Mouse (Mus musculus): Measurements from ENCODE around the gene Cfl1. TPM values are rescaled to one million over a fixed set of nuclear protein-coding genes. Genes with fewer than 3 reads are reported as not detected.

The Cfl1 gene
- total RNA-seq, 2 experiments from 2014 or later = 469 to 762 TPM

DNA sequence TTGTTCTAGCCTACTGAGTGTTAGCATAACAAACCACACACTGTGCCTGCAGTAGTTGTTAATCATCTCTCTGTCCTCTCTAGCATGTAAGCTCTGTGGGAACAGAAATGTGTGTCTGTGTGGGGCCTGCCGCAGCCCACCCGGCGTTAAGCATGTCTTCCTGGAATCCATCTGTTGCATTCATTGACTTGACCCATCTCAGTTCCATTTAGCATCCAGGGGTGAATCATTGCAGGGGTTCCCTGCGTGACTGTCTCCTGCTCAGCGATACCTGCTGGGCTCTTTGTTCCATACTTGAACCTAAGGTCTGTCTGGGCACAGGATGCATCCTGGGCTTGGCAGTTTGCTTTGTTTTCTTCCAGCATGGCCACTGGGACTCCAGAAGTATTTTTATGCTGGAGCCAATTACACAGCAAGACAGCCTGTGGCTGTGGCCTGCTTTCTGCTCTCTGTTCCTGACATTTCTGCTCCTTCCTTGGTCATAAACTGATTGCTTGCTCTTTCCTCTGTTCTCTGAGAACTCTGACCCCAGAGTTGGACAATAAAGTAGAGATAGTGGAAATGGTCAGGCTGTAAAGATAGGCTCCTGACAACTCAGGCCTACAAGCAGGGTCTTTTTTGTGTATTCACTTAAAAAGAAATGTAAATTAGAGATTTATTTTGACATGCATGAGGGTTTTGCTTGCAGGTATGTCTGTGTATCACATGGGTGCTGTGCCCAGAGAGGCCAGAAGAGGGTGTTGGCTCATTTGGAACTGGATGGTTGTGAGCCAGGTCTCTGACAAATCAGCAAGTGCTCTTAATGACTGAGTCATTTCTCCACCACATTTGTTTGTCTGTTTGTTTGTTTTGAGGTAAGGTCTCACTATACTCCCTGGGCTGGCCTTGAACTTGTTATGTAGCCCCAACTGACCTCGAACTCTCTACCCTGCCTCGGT lies 25.9 kb downstream of the Cfl1 start:
- ATAC-seq (replicated peaks; ENCODE audit: low FRiP score, poor library complexity, severe bottlenecking) = 0 out of 2 replicates have a peak, but pooled peaks have one; percentile 51

DNA sequence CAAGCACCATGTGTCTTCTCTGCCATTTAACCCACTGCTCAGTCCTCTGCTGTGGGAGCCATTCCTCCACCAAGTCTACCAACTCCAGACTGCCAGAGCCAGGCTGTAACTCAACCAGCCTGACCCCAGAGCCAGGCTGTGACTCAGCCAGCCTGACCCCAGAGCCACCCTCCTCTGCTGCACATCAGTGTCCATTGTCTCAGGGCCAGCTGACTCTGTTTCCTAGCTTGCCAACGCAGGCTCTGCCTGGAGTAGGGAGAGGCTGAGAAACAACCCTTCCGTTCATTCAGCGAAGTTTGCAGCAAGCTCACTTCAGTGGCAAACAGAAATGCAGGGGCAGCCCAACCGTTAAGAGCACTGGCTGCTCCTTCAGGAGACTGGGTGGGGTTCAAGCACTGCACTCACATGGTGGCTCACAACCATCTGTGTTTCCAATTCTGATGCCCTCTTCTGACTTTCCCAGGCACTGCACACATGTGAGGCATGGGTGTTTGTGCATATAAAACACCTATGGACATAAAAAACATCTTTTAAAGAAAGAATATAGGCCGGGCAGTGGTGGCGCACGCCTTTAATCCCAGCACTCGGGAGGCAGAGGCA lies 26.8 kb downstream of the Cfl1 start:
- ATAC-seq (replicated peaks; ENCODE audit: low FRiP score, poor library complexity, severe bottlenecking) = no peak

DNA sequence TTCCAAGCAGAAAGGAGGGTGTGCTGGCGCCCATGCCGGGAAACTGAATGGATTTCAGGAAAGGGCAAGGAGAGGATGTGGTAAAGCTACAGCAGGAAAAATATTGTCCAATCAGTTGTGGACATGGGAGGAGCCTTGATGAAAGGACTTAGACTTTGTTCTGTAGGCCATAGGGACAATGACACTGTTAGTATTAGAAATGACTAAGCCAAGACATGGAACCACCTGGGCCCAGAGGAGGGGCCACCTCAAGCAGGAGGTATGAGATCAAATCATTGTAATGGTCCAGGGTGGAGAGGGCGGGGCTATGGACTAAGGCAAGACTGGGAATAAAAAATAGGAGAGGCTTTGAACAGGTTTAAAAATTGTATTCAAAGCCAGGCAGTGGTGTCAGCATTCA lies 28.5 kb downstream of the Cfl1 start:
- ATAC-seq (replicated peaks; ENCODE audit: low FRiP score, poor library complexity, severe bottlenecking) = no peak

DNA sequence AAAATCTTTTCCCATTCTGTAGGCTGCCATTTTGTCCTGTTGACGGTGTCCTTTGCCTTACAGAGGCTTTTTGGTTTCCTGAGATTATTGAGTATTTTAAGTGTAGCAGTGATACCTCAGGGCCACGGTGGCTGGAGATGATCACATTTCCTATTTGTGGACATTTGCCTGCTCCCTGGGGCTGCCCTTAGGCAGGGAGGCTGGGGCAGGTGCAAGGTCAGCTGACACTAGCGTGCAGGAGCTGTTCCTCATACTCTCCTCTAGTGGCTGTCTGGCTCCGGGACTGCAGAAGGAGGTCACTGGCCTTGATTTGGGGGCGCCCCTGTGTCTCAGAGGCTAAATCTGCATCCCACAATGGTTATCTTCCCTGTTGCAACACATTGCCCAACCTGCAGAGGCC lies 34.9 kb downstream of the Cfl1 start:
- ATAC-seq (replicated peaks; ENCODE audit: low FRiP score, poor library complexity, severe bottlenecking) = no peak

DNA sequence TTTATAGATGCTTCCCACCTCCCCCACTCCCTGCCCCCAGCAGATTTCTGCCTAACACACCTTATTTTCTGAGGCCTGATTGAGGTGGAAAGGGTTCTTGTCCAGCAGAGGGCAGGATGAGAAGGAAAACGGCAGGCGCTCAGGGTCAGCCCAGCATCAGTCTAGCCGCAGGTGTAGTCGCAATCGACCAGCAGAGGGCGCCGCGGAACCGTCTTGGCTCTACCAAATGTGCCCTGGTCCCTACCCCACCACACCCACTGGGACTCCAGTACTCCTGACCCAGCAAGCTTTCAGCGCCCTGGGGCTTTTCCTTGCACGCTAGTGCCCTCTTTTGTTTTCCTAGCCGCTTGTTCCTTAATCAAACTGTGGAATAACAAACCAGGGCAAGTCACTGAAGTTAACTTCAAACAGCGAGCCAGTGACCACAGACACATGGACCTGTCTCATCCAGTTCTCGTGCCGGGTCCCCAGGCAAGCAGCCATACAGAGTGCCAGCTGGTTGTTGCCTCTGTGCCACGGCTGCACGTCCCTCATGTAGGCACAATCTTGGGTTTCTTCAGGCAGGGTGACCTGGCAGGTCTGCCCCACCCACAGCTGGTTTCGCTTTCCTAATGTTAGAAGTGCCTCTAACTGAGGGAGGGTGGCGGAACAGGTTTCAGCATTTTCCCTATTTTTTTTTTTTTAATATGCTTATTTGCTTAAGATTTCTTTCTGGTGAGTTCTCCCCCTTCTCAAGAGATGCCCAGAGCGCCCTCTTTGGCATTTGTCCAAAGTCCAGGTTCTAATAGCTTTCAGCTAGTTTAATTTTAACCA lies 39.3 kb downstream of the Cfl1 start:
- ATAC-seq (replicated peaks; ENCODE audit: low FRiP score, poor library complexity, severe bottlenecking) = peak; percentile 99

DNA sequence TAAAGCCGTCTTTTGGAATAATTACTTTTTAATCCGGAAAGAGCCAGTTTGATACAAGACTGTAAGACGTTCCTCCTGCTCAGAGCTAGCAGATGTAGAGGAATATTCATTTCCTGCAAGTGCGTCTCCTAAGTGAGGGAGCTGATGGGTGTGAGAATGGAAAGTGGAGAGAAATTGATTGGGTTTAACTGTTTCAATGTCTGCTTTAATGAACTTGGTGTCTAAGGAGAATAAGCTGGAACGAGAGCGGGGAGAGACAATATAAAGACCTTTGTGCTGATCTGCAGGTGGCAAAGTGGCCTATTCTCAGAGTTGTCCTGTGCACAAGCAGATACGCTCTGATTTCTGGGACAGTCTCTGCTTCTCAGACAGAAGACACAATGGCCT lies 39.9 kb downstream of the Cfl1 start:
- ATAC-seq (replicated peaks; ENCODE audit: low FRiP score, poor library complexity, severe bottlenecking) = no peak

DNA sequence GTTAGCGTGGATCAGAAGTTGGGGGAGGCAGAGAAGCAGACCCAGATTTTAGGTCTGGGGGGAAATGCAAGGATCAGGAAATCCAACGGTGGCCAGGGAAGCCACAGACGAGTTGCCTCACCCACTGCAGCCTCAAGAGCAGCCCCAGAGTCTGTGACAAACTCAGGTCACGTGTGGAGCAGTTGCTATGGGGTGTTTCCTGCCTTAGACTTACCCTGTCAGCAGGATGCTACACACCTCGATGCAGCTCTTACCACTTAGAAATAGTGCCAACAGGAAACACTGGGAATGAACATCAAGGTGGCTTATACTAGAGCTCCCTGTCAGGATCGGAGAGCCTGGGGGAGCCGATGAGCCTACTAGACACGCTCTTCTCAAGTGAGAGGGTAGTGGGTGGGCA lies 42.3 kb downstream of the Cfl1 start:
- ATAC-seq (replicated peaks; ENCODE audit: low FRiP score, poor library complexity, severe bottlenecking) = no peak

DNA sequence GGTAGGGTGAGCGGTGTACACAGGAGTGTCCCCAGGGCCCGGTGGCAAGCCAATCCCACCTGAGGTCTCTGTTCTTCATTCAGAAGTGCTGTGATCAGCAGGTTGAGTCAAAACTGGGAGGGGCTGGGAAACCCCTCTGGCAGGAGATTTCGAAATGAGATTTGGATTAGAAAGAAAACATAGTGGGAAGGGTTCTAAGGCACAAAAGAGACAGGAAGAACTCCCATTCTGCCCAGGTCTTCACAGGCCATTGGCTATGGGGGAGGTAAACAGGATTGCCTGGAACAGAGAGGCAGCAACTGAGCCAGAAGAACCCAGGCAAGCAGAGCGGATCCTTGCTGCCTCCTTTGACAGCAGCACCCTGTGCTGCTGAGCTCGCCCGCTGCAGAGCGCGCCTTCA lies 48.5 kb downstream of the Cfl1 start:
- no peak for ATAC-seq (replicated peaks; ENCODE audit: low FRiP score, poor library complexity, severe bottlenecking)

DNA sequence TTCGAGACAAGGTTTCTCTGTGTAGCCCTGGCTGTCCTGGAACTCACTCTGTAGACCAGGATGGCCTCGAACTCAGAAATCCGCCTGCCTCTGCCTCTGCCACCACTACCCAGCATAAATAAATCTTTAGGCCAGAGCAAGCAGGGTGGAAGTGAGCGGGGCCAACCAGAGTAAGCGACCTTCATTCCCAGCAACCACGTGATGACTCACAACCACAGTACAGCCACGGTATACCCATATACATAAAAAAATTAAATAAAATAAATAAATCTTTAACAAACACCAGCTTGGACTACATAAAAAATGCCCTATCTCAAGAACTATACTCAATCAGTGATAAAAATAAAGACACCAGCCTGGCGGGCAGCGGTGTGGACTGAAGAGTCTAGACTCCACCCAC lies 53.1 kb downstream of the Cfl1 start:
- ATAC-seq (replicated peaks; ENCODE audit: low FRiP score, poor library complexity, severe bottlenecking) = no peak

DNA sequence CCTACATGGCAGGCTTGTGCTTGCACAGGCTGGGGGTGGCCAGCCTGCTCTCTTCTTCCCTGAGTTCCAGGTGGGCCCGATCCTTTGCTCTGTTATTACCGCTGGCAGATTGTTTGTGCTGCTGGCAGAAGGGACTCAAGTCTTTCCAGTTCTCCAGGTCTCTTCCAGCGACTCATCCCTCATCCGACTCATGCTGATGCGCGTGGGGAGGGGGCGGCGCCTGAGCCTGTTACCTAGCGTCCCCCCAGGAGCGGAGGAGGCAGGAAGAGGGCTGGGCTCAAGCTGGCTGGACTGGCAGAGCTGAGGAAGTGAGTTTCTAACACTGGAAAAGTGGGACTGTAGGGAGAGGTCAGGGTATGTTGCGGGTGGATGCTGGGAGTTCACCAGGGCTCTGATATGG lies 53.8 kb downstream of the Cfl1 start:
- no peak for ATAC-seq (replicated peaks; ENCODE audit: low FRiP score, poor library complexity, severe bottlenecking)

Other genes starting within 250 kb of the Cfl1 start
- gene Pacs1, start 217.3 kb upstream of the Cfl1 start, total RNA-seq (2015; ENCODE audit: low replicate concordance) = 13.4 and 29.2 TPM in 2 replicates
- 6.8 and 15.5 TPM in 2 replicates for gene Pacs1, start 217.3 kb upstream of the Cfl1 start, total RNA-seq (2017; ENCODE audit: low replicate concordance)
- 82.5 and 114 TPM in 2 replicates for gene Sf3b2, start 195.0 kb upstream of the Cfl1 start, total RNA-seq (2015; ENCODE audit: low replicate concordance)
- 107 and 146 TPM in 2 replicates for gene Sf3b2, start 195.0 kb upstream of the Cfl1 start, total RNA-seq (2017; ENCODE audit: low replicate concordance)
- gene Gal3st3, start 192.1 kb upstream of the Cfl1 start, total RNA-seq (2015; ENCODE audit: low replicate concordance) = not detected in 2 replicates
- not detected in 2 replicates for gene Gal3st3, start 192.1 kb upstream of the Cfl1 start, total RNA-seq (2017; ENCODE audit: low replicate concordance)
- gene Catsper1, start 154.7 kb upstream of the Cfl1 start, total RNA-seq (2015; ENCODE audit: low replicate concordance) = not detected in 2 replicates
- gene Catsper1, start 154.7 kb upstream of the Cfl1 start, total RNA-seq (2017; ENCODE audit: low replicate concordance) = not detected in 2 replicates
- 0.42 TPM in 1 of 2 replicates, not detected in the other for gene Cst6, start 140.9 kb upstream of the Cfl1 start, total RNA-seq (2015; ENCODE audit: low replicate concordance)
- not detected in 2 replicates for gene Cst6, start 140.9 kb upstream of the Cfl1 start, total RNA-seq (2017; ENCODE audit: low replicate concordance)
- 26.0 and 27.0 TPM in 2 replicates for gene Eif1ad, start 123.7 kb upstream of the Cfl1 start, total RNA-seq (2015; ENCODE audit: low replicate concordance)
- 33.9 and 45.0 TPM in 2 replicates for gene Eif1ad, start 123.7 kb upstream of the Cfl1 start, total RNA-seq (2017; ENCODE audit: low replicate concordance)
- gene Banf1, start 123.3 kb upstream of the Cfl1 start, total RNA-seq (2015; ENCODE audit: low replicate concordance) = 150 and 163 TPM in 2 replicates
- gene Banf1, start 123.3 kb upstream of the Cfl1 start, total RNA-seq (2017; ENCODE audit: low replicate concordance) = 29.1 and 34.9 TPM in 2 replicates
- gene Sart1, start 101.8 kb upstream of the Cfl1 start, total RNA-seq (2015; ENCODE audit: low replicate concordance) = 73.4 and 90.8 TPM in 2 replicates
- 62.2 and 94.3 TPM in 2 replicates for gene Sart1, start 101.8 kb upstream of the Cfl1 start, total RNA-seq (2017; ENCODE audit: low replicate concordance)
- gene Tsga10ip, start 87.9 kb upstream of the Cfl1 start, total RNA-seq (2015; ENCODE audit: low replicate concordance) = not detected in 2 replicates
- gene Tsga10ip, start 87.9 kb upstream of the Cfl1 start, total RNA-seq (2017; ENCODE audit: low replicate concordance) = not detected in 2 replicates
- gene Drap1, start 65.5 kb upstream of the Cfl1 start, total RNA-seq (2015; ENCODE audit: low replicate concordance) = 22.3 and 31.0 TPM in 2 replicates
- 8.3 and 25.4 TPM in 2 replicates for gene Drap1, start 65.5 kb upstream of the Cfl1 start, total RNA-seq (2017; ENCODE audit: low replicate concordance)
- gene AI837181, start 65.3 kb upstream of the Cfl1 start, total RNA-seq (2015; ENCODE audit: low replicate concordance) = 11.7 and 16.2 TPM in 2 replicates
- 1.9 and 13.7 TPM in 2 replicates for gene AI837181, start 65.3 kb upstream of the Cfl1 start, total RNA-seq (2017; ENCODE audit: low replicate concordance)
- gene Fosl1, start 42.9 kb upstream of the Cfl1 start, total RNA-seq (2015; ENCODE audit: low replicate concordance) = not detected in 2 replicates
- not detected in 2 replicates for gene Fosl1, start 42.9 kb upstream of the Cfl1 start, total RNA-seq (2017; ENCODE audit: low replicate concordance)
- not detected in 2 replicates for gene Ccdc85b, start 32.6 kb upstream of the Cfl1 start, total RNA-seq (2015; ENCODE audit: low replicate concordance)
- 1.2 TPM in 1 of 2 replicates, not detected in the other for gene Ccdc85b, start 32.6 kb upstream of the Cfl1 start, total RNA-seq (2017; ENCODE audit: low replicate concordance)
- gene Fibp, start 29.8 kb upstream of the Cfl1 start, total RNA-seq (2015; ENCODE audit: low replicate concordance) = 11.5 and 21.8 TPM in 2 replicates
- 29.0 and 32.5 TPM in 2 replicates for gene Fibp, start 29.8 kb upstream of the Cfl1 start, total RNA-seq (2017; ENCODE audit: low replicate concordance)
- gene Ctsw, start 21.9 kb upstream of the Cfl1 start, total RNA-seq (2015; ENCODE audit: low replicate concordance) = 6.3 TPM in 1 of 2 replicates, not detected in the other
- not detected in 2 replicates for gene Ctsw, start 21.9 kb upstream of the Cfl1 start, total RNA-seq (2017; ENCODE audit: low replicate concordance)
- gene Efemp2, start 16.5 kb upstream of the Cfl1 start, total RNA-seq (2015; ENCODE audit: low replicate concordance) = 5.0 TPM in 1 of 2 replicates, not detected in the other
- not detected in 2 replicates for gene Efemp2, start 16.5 kb upstream of the Cfl1 start, total RNA-seq (2017; ENCODE audit: low replicate concordance)
- 2.5 and 59.5 TPM in 2 replicates for gene Mus81, start 2.1 kb upstream of the Cfl1 start, total RNA-seq (2015; ENCODE audit: low replicate concordance)
- gene Mus81, start 2.1 kb upstream of the Cfl1 start, total RNA-seq (2017; ENCODE audit: low replicate concordance) = 6.5 and 11.2 TPM in 2 replicates
- gene 1700020D05Rik, start 13.3 kb downstream of the Cfl1 start, total RNA-seq (2015; ENCODE audit: low replicate concordance) = 21.4 and 25.6 TPM in 2 replicates
- 13.8 and 18.7 TPM in 2 replicates for gene 1700020D05Rik, start 13.3 kb downstream of the Cfl1 start, total RNA-seq (2017; ENCODE audit: low replicate concordance)
- 35.3 and 43.6 TPM in 2 replicates for gene Snx32, start 20.1 kb downstream of the Cfl1 start, total RNA-seq (2015; ENCODE audit: low replicate concordance)
- 42.5 and 42.7 TPM in 2 replicates for gene Snx32, start 20.1 kb downstream of the Cfl1 start, total RNA-seq (2017; ENCODE audit: low replicate concordance)
- not detected in 2 replicates for gene Ovol1, start 70.2 kb downstream of the Cfl1 start, total RNA-seq (2015; ENCODE audit: low replicate concordance)
- not detected in 2 replicates for gene Ovol1, start 70.2 kb downstream of the Cfl1 start, total RNA-seq (2017; ENCODE audit: low replicate concordance)
- 3.8 and 8.3 TPM in 2 replicates for gene Ap5b1, start 77.6 kb downstream of the Cfl1 start, total RNA-seq (2015; ENCODE audit: low replicate concordance)
- 6.4 and 11.0 TPM in 2 replicates for gene Ap5b1, start 77.6 kb downstream of the Cfl1 start, total RNA-seq (2017; ENCODE audit: low replicate concordance)
- 87.2 and 123 TPM in 2 replicates for gene Rnaseh2c, start 111.4 kb downstream of the Cfl1 start, total RNA-seq (2015; ENCODE audit: low replicate concordance)
- gene Rnaseh2c, start 111.4 kb downstream of the Cfl1 start, total RNA-seq (2017; ENCODE audit: low replicate concordance) = 36.2 and 100.0 TPM in 2 replicates
- gene Kat5, start 119.8 kb downstream of the Cfl1 start, total RNA-seq (2015; ENCODE audit: low replicate concordance) = 31.0 and 42.8 TPM in 2 replicates
- 29.1 and 35.0 TPM in 2 replicates for gene Kat5, start 119.8 kb downstream of the Cfl1 start, total RNA-seq (2017; ENCODE audit: low replicate concordance)
- 18.4 and 26.0 TPM in 2 replicates for gene Rela, start 147.0 kb downstream of the Cfl1 start, total RNA-seq (2015; ENCODE audit: low replicate concordance)
- 7.2 and 14.8 TPM in 2 replicates for gene Rela, start 147.0 kb downstream of the Cfl1 start, total RNA-seq (2017; ENCODE audit: low replicate concordance)
- 97.7 and 126 TPM in 2 replicates for gene Sipa1, start 173.3 kb downstream of the Cfl1 start, total RNA-seq (2015; ENCODE audit: low replicate concordance)
- gene Sipa1, start 173.3 kb downstream of the Cfl1 start, total RNA-seq (2017; ENCODE audit: low replicate concordance) = 127 and 129 TPM in 2 replicates
- 12.2 and 13.7 TPM in 2 replicates for gene Map3k11, start 198.3 kb downstream of the Cfl1 start, total RNA-seq (2015; ENCODE audit: low replicate concordance)
- gene Map3k11, start 198.3 kb downstream of the Cfl1 start, total RNA-seq (2017; ENCODE audit: low replicate concordance) = 9.4 and 14.1 TPM in 2 replicates
- gene Pcnx3, start 198.5 kb downstream of the Cfl1 start, total RNA-seq (2015; ENCODE audit: low replicate concordance) = 31.4 and 61.3 TPM in 2 replicates
- gene Pcnx3, start 198.5 kb downstream of the Cfl1 start, total RNA-seq (2017; ENCODE audit: low replicate concordance) = 44.7 and 54.5 TPM in 2 replicates
- gene Kcnk7, start 213.9 kb downstream of the Cfl1 start, total RNA-seq (2015; ENCODE audit: low replicate concordance) = not detected in 2 replicates
- gene Kcnk7, start 213.9 kb downstream of the Cfl1 start, total RNA-seq (2017; ENCODE audit: low replicate concordance) = not detected in 2 replicates
- gene Ehbp1l1, start 235.9 kb downstream of the Cfl1 start, total RNA-seq (2015; ENCODE audit: low replicate concordance) = 176 and 250 TPM in 2 replicates
- 668 and 983 TPM in 2 replicates for gene Ehbp1l1, start 235.9 kb downstream of the Cfl1 start, total RNA-seq (2017; ENCODE audit: low replicate concordance)
- 67.9 and 77.8 TPM in 2 replicates for gene Fam89b, start 239.2 kb downstream of the Cfl1 start, total RNA-seq (2015; ENCODE audit: low replicate concordance)
- gene Fam89b, start 239.2 kb downstream of the Cfl1 start, total RNA-seq (2017; ENCODE audit: low replicate concordance) = 18.7 and 41.5 TPM in 2 replicates

All from erythroid progenitor cell, adult 5-6 weeks (primary cell).